Mouse (Mus musculus) cerebellum, adult 2 months (tissue): ENCODE results near the gene Fndc8. TPM values are rescaled to one million over a fixed set of nuclear protein-coding genes. Genes with fewer than 3 reads are reported as not detected.
A peak's percentile ranks its signal among the peaks of the same experiment; 100 is the strongest.

ENCODE experiments used
- DNase-seq, 2 experiments: peaks; one replicate each; pipeline ENCODE4 v3.0.0; 2021
- H3K27ac ChIP-seq: fragments of 200-500 bp; 2 replicates; pipeline ENCODE4 v1.5.1; 2012; ENCODE audit warnings: low read length, control low read depth, inconsistent platforms; ENCODE audit not compliant: insufficient read depth
- H3K27me3 ChIP-seq: fragments of 200-500 bp; 2 replicates; pipeline ENCODE4 v1.6.1; 2012; ENCODE audit warnings: inconsistent platforms, mild to moderate bottlenecking, low read length, moderate library complexity; ENCODE audit not compliant: control insufficient read depth, insufficient read depth
- H3K4me1 ChIP-seq: fragments of 200-500 bp; 2 replicates; pipeline ENCODE4 v1.6.1; 2011; ENCODE audit warnings: low read length; ENCODE audit not compliant: control insufficient read depth, insufficient read depth
- H3K4me3 ChIP-seq: fragments of 200-500 bp; replicated peaks from 2 replicates; pipeline ENCODE3; 2011; ENCODE audit warnings: mild to moderate bottlenecking, low read depth, low read length, control low read depth; ENCODE audit not compliant: insufficient read depth
- CTCF ChIP-seq: fragments of 200-500 bp; IDR thresholded peaks from 2 replicates; pipeline ENCODE4 v1.5.1; 2011; ENCODE audit warnings: low read depth, mild to moderate bottlenecking, control low read depth, low read length, moderate library complexity, borderline replicate concordance; ENCODE audit not compliant: insufficient read depth
- POLR2A ChIP-seq: fragments of 200-500 bp; IDR thresholded peaks from 2 replicates; pipeline ENCODE4 v1.6.1; 2011; ENCODE audit warnings: low read length, control low read depth, borderline replicate concordance; ENCODE audit not compliant: insufficient read depth
- whole genome bisulfite sequencing: fragments of 180-500 bp; shearing (Covaris S2); methylation state at CpG from one replicate; pipeline ENCODE4 v1.1.7; 2018; 5-methylcytosine and 5-hydroxymethylcytosine counted together
- polyA plus RNA-seq: library from polyadenylated mRNA; depleted of rRNA; stranded (reverse); fragments of >200 nt; gene quantifications from 2 replicates; pipeline ENCODE4 v1.2.3, GENCODE M21; 2012; rRNA removed

The Fndc8 gene
- not detected in 2 replicates for polyA plus RNA-seq

DNA sequence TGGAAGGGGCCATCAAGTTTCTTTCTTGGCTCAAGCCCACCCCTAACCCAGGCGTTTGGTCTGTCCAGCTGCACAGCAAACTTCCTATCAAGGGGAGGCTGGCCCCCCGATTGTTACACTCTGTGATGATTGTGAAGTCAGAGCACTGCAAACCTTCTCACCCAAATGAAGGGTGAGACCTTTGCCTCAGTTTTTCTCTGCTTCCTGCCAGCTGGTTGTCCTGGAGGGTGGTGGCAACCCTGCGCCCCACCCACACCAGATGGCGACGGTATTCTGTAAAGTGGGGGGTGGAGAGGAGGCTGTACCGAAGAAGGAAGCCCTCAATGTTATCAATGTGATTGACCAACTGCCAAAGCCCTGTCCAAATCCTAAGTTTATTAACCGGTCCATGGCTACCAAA lies at the start of gene Fndc8:
Gene Fndc8, plus strand, starts transcription at position 189 of the 400 bp plus-strand sequence.
- peaks cover 4% of the 10 kb centered on the region; the same call in 1 of the 2 replicates for H3K4me1 ChIP-seq
- 58% methylated on average over 7 of the region's 7 CpGs for WGBS

DNA sequence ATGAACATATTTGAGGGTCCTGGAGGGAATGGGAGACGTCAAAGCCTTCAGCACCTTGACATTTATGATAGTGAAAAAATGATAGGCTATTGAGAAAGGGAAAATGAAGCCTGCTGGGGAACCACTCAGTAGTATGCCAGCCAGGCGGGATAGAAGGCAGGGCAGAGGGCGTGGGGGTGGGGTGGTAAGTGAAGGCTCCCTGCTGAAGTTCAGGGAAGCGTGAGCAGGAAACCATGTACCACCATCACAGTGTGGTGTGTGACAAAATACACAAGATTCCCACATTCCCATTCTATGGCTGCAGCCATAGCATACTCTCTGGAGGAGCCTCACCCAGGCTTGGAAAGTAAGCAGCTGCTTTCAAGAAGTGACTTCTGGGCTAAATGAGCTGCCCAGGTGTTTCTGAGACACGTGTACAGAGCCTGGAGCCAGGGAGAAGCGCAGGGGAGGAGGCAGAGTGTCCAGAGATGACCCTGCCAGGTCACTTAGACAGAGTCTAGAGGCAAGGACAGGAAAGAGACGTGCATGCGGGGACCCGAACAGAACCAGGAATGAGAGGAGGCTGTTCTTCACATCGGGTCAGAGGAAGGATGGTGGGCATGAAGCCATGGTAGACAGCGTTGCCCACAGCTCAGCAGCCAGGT lies 47.0 kb upstream of the Fndc8 start:
- H3K4me3 ChIP-seq = no peak overlapping the region
- 69% methylated on average over 11 of the region's 11 CpGs for WGBS

More for the DNA sequence above, at the start of gene Fndc8:
- Histone ChIP-seq H3K27ac (no peak within 1 kb of the TSS), H3K27me3 (no peaks in the 10 kb centered on the region), H3K4me3 (no peak within 1 kb of the TSS)
- no peak for TF ChIP-seq POLR2A
- TF ChIP-seq CTCF = no peak
- DNase-seq = no peak

GRCm38 (mm10) chr11:82845415-82846078 lies 46.4 kb upstream of the Fndc8 start:
- peak; percentile 40 to 47 for DNase-seq
- no peaks in the 10 kb centered on the region for H3K4me1 ChIP-seq
- no peaks in the 10 kb centered on the region for H3K27me3 ChIP-seq
- no peak for TF ChIP-seq CTCF
- no peak for TF ChIP-seq POLR2A
- WGBS = 30% methylated on average over 16 of the region's 16 CpGs
- H3K27ac ChIP-seq = peak overlapping the region; percentile 57; the same call in 1 of the 2 replicates
- H3K4me3 ChIP-seq = peak overlapping the region; percentile 11

More for the DNA sequence above, 47.0 kb upstream of the Fndc8 start:
- DNase-seq = no peak
- Histone ChIP-seq H3K27ac (peak overlapping the region; percentile 36; the same call in 1 of the 2 replicates), H3K27me3 (no peaks in the 10 kb centered on the region), H3K4me1 (no peaks in the 10 kb centered on the region)
- TF ChIP-seq CTCF (no peak), POLR2A (no peak)

DNA sequence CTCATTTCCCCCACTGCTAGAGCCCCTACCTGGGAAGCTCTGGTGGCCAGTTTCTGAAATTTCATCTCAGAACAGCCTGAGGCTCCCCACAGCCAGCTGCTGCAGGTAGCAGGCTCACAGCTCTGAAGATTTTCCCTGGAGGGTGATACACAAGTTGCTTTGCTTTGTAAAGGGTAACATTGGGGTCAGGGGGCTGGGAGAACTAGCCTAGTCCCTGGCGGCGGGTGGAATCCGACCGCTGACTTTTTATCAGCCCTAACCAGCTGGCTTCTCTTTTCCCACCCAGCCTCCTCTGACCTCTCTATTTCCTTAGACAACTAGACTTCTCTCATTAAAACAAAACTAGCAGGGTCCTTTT lies 45.9 kb upstream of the Fndc8 start:
- TF ChIP-seq POLR2A (no peak), CTCF (no peak)

DNA sequence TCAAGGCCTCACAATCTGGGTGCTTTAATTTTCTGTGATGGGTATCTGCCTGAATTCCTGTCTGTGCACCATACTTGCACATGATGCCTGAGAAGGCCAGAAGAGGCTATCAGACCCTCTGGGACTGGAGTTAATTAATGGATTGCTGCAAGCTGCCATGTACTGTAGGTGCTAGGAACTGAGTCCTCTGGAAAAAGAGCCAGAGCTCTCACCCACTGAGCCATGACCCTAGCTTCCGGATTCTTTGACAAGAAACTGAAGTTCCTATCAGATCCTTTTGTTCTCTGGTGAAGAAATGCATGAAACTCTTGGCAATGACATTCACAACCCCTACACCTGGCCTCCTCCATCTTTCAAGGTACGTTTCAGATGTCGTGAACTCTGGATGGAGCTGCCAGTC lies 45.0 kb upstream of the Fndc8 start:
- 78% methylated on average over 3 of the region's 3 CpGs for WGBS
- no peak for DNase-seq
- TF ChIP-seq POLR2A = no peak
- no peak for TF ChIP-seq CTCF
- Histone ChIP-seq H3K4me1 (no peaks in the 10 kb centered on the region), H3K4me3 (no peak overlapping the region), H3K27me3 (no peaks in the 10 kb centered on the region), H3K27ac (no peak overlapping the region)

More for the DNA sequence above, 45.9 kb upstream of the Fndc8 start:
- Histone ChIP-seq H3K27me3 (no peaks in the 10 kb centered on the region), H3K27ac (peak overlapping the region; percentile 57; the same call in 1 of the 2 replicates), H3K4me3 (no peak overlapping the region), H3K4me1 (no peaks in the 10 kb centered on the region)
- no peak for DNase-seq
- whole genome bisulfite sequencing = 63% methylated on average over 4 of the region's 4 CpGs

DNA sequence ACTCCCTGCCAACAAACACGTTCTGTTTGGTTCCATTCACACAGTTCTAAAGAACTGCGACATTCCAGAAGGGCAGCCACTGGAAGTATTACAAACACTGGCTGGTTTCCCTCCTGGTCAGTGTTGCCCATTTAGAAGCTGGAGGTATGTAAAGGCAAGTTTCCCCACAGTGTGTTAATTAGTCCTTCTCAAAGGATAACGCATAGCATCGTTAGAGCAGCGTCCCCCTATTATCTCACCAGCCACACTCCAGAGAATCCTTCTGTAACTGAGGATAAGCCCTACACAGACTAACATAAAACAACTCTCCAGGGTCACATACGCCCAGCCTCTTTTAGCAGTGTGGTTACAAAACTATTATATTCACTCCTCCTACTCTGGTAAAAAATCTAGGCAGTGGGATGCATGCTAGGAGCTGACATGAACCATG lies 44.3 kb upstream of the Fndc8 start:
- Histone ChIP-seq H3K27me3 (no peaks in the 10 kb centered on the region), H3K4me1 (no peaks in the 10 kb centered on the region), H3K4me3 (no peak overlapping the region), H3K27ac (no peak overlapping the region)
- WGBS = 44% methylated on average over 6 of the region's 6 CpGs
- DNase-seq = no peak
- no peak for TF ChIP-seq CTCF
- no peak for TF ChIP-seq POLR2A

DNA sequence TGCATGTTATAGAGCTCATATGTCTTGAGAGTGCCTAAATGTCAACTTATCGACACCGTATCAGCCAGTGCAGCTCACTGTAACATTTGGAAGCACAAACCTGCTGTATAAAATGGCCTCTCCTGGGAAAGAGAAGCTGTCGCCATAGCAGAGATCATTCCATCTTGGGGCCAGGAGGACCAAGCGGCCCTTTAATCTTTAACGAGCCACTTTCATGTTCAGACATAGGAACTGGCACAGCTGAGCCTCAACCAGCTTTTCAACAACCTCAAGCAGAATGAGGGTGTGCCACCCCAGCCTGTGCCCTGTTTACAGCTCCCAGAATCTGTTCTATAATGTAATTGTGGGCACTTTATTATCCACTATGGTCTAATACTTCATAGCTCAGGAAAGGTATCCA lies 41.7 kb upstream of the Fndc8 start:
- 73% methylated on average over 5 of the region's 5 CpGs for WGBS
- H3K4me3 ChIP-seq = no peak overlapping the region
- DNase-seq = no peak
- H3K4me1 ChIP-seq = no peaks in the 10 kb centered on the region
- TF ChIP-seq POLR2A (no peak), CTCF (no peak)
- H3K27ac ChIP-seq = no peak overlapping the region
- no peaks in the 10 kb centered on the region for H3K27me3 ChIP-seq

DNA sequence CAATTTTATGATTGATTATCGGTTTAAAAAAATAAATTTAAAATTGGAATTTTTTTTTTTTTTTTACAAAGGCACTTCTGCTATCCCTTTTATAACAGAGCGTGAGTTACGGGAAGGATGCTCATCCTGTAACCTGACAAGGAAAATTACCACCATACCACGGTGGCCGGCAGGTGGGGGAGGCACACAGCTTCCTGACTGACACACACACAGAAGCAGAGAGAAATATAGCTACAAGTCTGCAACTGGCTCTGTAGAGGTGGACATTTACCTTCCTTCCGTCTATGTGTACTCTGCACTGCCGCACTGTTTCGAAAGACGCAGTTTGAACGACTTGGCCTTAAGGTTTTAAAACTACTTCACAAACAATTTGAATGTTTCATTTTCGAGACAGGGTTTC lies 39.8 kb upstream of the Fndc8 start:
- Histone ChIP-seq H3K27ac (no peak overlapping the region), H3K27me3 (no peaks in the 10 kb centered on the region), H3K4me1 (no peaks in the 10 kb centered on the region), H3K4me3 (no peak overlapping the region)
- TF ChIP-seq CTCF (no peak), POLR2A (no peak)
- 91% methylated on average over 11 of the region's 11 CpGs for WGBS
- no peak for DNase-seq
